Mouse (Mus musculus) kidney, adult 2 months (tissue): Measurements from ENCODE around the gene Gm525.

Experiments used
- CTCF ChIP-seq: fragments of 200-500 bp; conservative IDR thresholded peaks from 2 replicates; pipeline ENCODE4 v1.5.1; 2011; ENCODE audit warnings: low read depth, mild to moderate bottlenecking, control low read depth, low read length, moderate library complexity, mixed read lengths; ENCODE audit not compliant: insufficient read depth, insufficient read length
- POLR2A ChIP-seq: fragments of 200-500 bp; IDR thresholded peaks from one replicate; pipeline ENCODE4 v1.6.1; 2011; ENCODE audit warnings: low read depth, low read length, control low read depth

DNA sequence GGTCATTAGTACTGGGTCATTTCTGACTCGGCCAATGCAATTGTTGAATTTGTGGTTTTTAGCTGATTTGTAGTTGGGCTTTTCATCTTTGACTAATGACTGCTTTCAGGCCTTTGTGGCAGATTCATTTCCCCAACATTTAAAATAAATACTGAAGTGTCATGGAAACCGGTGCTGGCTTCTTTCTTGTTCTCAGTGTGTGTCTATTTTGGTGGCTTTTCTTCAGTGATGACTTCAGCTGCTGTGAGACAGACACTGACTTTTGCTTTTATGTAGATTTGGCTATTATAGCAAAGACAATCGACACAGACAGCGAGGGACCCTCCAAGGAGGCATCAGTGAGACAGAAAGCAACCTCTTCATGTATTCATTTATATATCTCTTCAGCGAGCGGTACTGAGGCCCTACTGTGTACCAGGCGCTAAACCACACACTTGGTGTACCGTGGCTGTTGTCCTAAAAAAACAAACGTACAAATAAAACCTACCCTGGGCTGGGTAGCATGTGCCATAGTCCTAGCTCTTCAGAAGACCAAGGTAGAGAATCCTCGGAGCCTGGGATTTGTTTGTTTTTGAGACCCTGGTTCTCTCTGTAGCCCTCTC, 12.7 kb downstream of the Gm525 start:
- TF ChIP-seq POLR2A (no peak), CTCF (no peak)
